ENCODE assay signal across 18 mouse cellular contexts in the genomic region with DNA sequence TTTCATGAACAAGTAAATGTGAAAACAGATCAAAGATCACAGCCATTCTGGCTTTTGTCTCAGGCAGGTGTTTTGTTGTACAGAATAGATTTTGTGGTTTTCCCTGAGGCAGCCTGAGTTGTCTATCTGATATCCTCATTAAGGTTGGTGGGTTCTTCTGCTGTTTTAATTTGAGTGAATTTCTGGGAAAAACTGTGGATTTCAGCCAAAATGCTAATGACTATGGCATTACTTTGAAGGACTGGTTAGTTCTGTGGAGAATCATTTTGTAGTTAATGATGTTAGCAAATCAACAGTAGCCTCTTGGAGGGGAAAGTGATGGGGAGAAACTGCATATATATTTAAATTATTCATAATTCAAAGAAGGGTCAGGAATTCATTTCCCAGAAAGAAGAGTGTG. TPM values are rescaled to one million over a fixed set of nuclear protein-coding genes. Genes with fewer than 3 reads are reported as not detected.
"Had no signal": no experiment of that assay in that cellular context is flagged by ENCODE, and none has a peak within 500 bp of the region (broad histone marks: within the 10 kb centered on the region; RNA-seq: fewer than 3 reads in every experiment).

No protein-coding gene starts in this region.

- H3K9ac ChIP-seq: liver, embryonic 15.5 days; liver, postnatal 0 days; lung, embryonic 15.5 days; midbrain, embryonic 12.5 days; neural tube, embryonic 12.5 days; stomach, embryonic 15.5 days had no signal

- H3K36me3 ChIP-seq: liver, embryonic 15.5 days; lung, embryonic 15.5 days; midbrain, embryonic 12.5 days; neural tube, embryonic 12.5 days; stomach, embryonic 15.5 days had no signal

- H3K27me3 ChIP-seq: liver, embryonic 15.5 days; lung, embryonic 15.5 days; megakaryocyte, embryonic 14.5 days; midbrain, embryonic 12.5 days; neural tube, embryonic 12.5 days; stomach, embryonic 15.5 days had no signal

- H3K4me3 ChIP-seq: liver, embryonic 15.5 days; lung, embryonic 15.5 days; megakaryocyte, embryonic 14.5 days; midbrain, embryonic 12.5 days; neural tube, embryonic 12.5 days; stomach, embryonic 15.5 days had no signal

- H3K27ac ChIP-seq: liver, embryonic 15.5 days; lung, embryonic 15.5 days; macrophage; midbrain, embryonic 12.5 days; neural tube, embryonic 12.5 days; stomach, embryonic 15.5 days; stomach, postnatal 0 days had no signal

- ATAC-seq: liver, postnatal 0 days; lung, postnatal 0 days had no signal

- H3K4me2 ChIP-seq: liver, embryonic 15.5 days; lung, embryonic 15.5 days; midbrain, embryonic 12.5 days; neural tube, embryonic 12.5 days; stomach, embryonic 15.5 days had no signal

- H3K4me1 ChIP-seq: lung, embryonic 15.5 days; midbrain, embryonic 12.5 days; neural tube, embryonic 12.5 days; stomach, embryonic 15.5 days had no signal

- H3K9me3 ChIP-seq: liver, embryonic 15.5 days; lung, embryonic 15.5 days; midbrain, embryonic 12.5 days; neural tube, embryonic 12.5 days; stomach, embryonic 15.5 days had no signal

- DNase-seq: liver, postnatal 0 days; lung, adult 2 months; lung, postnatal 14 days; lung, postnatal 36 days; right cerebral cortex, postnatal 14 days; thymus, adult 2 months; thymus, postnatal 25 days; thymus, postnatal 4 days had no signal

RNA-seq across cellular contexts. Expression of gene Fggy, which starts 16.4 kb away (rescaled TPM):
- total RNA-seq: monocyte, adult 5-6 weeks had no signal
